Mouse (Mus musculus) myocyte (in vitro differentiated cells): ENCODE measurements around the gene Polk.

Source experiments
- CEBPB ChIP-seq: IDR thresholded peaks from 2 replicates; pipeline ENCODE4 v1.6.1; 2011; ENCODE audit warnings: mild to moderate bottlenecking, moderate library complexity; ENCODE audit not compliant: poor library complexity, insufficient read depth, severe bottlenecking
- E2F4 ChIP-seq: IDR thresholded peaks from one replicate; pipeline ENCODE4 v1.6.1; 2011; ENCODE audit warnings: mild to moderate bottlenecking, control low read depth, moderate library complexity; ENCODE audit not compliant: insufficient read depth
- MAX ChIP-seq: IDR thresholded peaks from one replicate; pipeline ENCODE4 v1.6.1; 2011; ENCODE audit warnings: low read depth, mild to moderate bottlenecking, control low read depth
- MYOD1 ChIP-seq, 3 experiments: IDR thresholded peaks; one replicate each; pipeline ENCODE4 v1.6.1; 2011; ENCODE audit warnings: control low read depth in 2 of 3, low read depth in 2 of 3, mild to moderate bottlenecking in 2 of 3, moderate library complexity in 1 of 3; ENCODE audit not compliant: insufficient read length in 2 of 3, control insufficient read depth in 1 of 3
- MYOG ChIP-seq, 3 experiments: IDR thresholded peaks; one replicate each; pipeline ENCODE4 v1.6.1; 2011; ENCODE audit warnings: control low read depth in 2 of 3, low read depth in 2 of 3, mild to moderate bottlenecking in 2 of 3; ENCODE audit not compliant: insufficient read length in 2 of 3, control insufficient read depth in 1 of 3, insufficient read depth in 1 of 3
- POLR2A ChIP-seq: IDR thresholded peaks from one replicate; pipeline ENCODE4 v1.6.1; 2011; ENCODE audit warnings: low read depth, mild to moderate bottlenecking, control low read depth, moderate library complexity; ENCODE audit not compliant: insufficient read length
- POLR2AphosphoS2 ChIP-seq: IDR thresholded peaks from one replicate; pipeline ENCODE4 v1.6.1; 2011; ENCODE audit warnings: low read depth, control low read depth; ENCODE audit not compliant: insufficient read length
- REST ChIP-seq: IDR thresholded peaks from one replicate; pipeline ENCODE4 v1.6.1; 2011; ENCODE audit warnings: mild to moderate bottlenecking, control low read depth, moderate library complexity; ENCODE audit not compliant: insufficient read depth, insufficient read length
- SRF ChIP-seq: IDR thresholded peaks from one replicate; pipeline ENCODE4 v1.6.1; 2011; ENCODE audit warnings: low read depth; ENCODE audit not compliant: control insufficient read depth, insufficient read length
- TCF12 ChIP-seq: IDR thresholded peaks from one replicate; pipeline ENCODE4 v1.6.1; 2011; ENCODE audit warnings: mild to moderate bottlenecking, control low read depth; ENCODE audit not compliant: poor library complexity, insufficient read depth, severe bottlenecking
- USF1 ChIP-seq: IDR thresholded peaks from one replicate; pipeline ENCODE4 v1.6.1; 2011; ENCODE audit warnings: low read depth, mild to moderate bottlenecking, control low read depth, moderate library complexity

DNA sequence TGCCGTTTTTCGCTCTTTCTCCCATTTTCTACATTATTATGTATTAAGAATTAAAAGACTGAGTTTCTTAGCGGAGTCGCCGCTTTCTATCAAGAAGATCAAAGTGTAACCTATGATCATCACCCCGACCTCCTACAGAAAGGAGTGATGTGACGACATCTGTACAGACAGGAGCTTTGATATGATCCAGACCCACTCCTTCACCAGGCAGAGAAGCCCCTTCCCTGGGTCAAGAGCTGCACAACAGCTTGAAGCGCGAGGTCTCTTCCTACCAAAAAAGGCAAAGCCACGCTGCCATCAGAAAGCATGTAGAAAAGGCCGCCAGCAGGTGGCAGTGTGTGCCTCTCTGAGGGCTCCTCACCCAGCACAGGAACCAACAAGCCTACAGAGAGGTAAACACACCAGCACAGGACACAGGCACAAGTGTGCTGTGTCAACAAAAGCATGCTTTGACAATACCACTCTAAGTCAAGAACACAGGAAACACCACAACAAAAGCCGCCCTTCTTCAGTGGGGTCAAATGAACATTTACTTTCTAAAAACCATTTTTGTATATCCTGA, 110.7 kb downstream of the Polk start:
- no peak for TF ChIP-seq MYOD1 (IDR thresholded peaks at IDR 0.05; ENCODE audit: control insufficient read depth in 1 of 3, insufficient read length in 2 of 3, low read depth in 2 of 3)
- no peak for TF ChIP-seq POLR2A
- TF ChIP-seq POLR2AphosphoS2: no peak
- no peak for TF ChIP-seq USF1
- TF ChIP-seq MAX: no peak
- no peak for TF ChIP-seq TCF12
- TF ChIP-seq E2F4: no peak
- TF ChIP-seq CEBPB: no peak
- peak; percentile 83 for TF ChIP-seq SRF
- TF ChIP-seq REST: no peak
- no peak for TF ChIP-seq MYOG (IDR thresholded peaks at IDR 0.05; ENCODE audit: control insufficient read depth in 1 of 3, insufficient read depth in 1 of 3, insufficient read length in 2 of 3, low read depth in 2 of 3)
